Mouse (Mus musculus): Measurements from ENCODE around the gene Rsg1. TPM values are rescaled to one million over a fixed set of nuclear protein-coding genes. Genes with fewer than 3 reads are reported as not detected.

Rsg1 gene
- polyA plus RNA-seq, 1 experiment from 2014 or later = 1.4 TPM

DNA sequence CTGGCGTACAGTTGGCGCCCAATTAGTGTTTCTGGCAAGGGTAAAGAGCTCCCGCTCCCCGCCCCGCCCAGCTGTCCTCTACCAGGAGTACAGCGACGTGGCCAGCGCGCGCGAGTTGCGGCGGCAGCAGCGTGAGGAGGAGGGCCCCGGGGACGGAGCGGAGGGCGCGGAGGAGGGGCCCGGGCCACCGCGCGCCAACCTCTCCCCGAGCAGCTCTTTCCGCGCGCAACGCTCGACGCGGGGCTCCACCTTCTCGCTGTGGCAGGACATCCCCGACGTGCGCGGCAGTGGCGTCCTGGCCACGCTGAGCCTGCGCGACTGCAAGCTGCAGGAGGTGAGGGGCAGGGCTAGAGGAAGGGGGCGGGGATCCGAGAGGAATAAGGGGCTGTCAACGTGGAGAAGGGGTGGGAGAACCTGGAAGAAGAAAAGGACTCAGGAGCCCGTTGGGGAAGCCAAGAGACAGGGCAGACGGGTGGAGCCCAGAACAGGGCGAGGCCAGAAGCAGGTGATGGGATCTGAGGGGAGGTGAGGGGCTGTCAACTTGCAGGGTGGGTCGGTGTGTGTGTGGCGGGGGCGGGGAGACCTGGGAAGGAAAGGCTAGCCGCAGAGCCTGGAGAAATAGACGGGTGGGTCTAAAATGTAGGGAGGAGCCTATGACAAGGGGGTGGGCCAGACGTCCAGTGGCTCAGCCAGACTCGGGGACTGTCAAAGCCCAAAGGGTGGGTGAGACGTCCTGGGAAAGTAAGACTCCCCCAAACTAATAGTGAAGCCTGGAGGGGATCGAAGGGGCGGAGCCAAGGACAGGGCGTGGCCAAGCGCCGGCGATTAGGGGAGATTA is 34.2 kb downstream of the Rsg1 start:
- Histone ChIP-seq H3K4me1 (replicated peaks) (peaks cover 15% of the 10 kb centered on the region), H3K9ac (no peak overlapping the region)
- no peak for ATAC-seq (ENCODE audit: insufficient read depth)

DNA sequence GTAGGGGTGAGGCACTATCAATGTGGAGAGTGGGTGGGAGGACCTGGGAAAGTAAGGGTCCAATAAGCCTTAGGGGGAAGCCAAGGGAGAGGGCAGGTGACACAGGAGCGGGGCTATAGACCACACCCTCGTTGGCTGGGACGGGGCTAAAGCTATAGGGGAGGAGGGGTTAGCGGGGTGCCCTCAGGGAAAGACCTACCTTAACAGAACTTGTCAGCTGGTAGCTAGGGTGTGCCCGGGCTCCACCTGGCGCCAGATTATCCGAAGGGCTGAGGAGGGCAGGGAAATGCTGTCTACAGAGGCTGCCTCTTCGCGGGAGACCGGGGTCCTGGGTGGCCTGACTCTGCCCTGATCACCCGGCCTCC is 34.8 kb downstream of the Rsg1 start:
- H3K4me2 ChIP-seq = peak overlapping the region; percentile 57
- 14% methylated on average over 11 of the region's 11 CpGs for WGBS (ENCODE audit: insufficient replicate concordance)
- peaks cover 77% of the 10 kb centered on the region for H3K27me3 ChIP-seq
- H3K4me3 ChIP-seq (replicated peaks) = no peak overlapping the region
- H3K36me3 ChIP-seq (replicated peaks) = no peaks in the 10 kb centered on the region
- H3K9me3 ChIP-seq (replicated peaks) = no peaks in the 10 kb centered on the region
- H3K27ac ChIP-seq (replicated peaks) = no peak overlapping the region
- ATAC-seq (ENCODE audit: insufficient read depth) = no peak
- H3K4me1 ChIP-seq (replicated peaks) = peaks cover 15% of the 10 kb centered on the region
- no peak overlapping the region for H3K9ac ChIP-seq

More for the DNA sequence above, 34.2 kb downstream of the Rsg1 start:
- peaks cover 83% of the 10 kb centered on the region for H3K27me3 ChIP-seq
- peak overlapping the region; percentile 57 for H3K4me2 ChIP-seq
- H3K27ac ChIP-seq (replicated peaks) = no peak overlapping the region
- peak overlapping the region; percentile 38 for H3K4me3 ChIP-seq (replicated peaks)
- H3K9me3 ChIP-seq (replicated peaks) = no peaks in the 10 kb centered on the region
- no peaks in the 10 kb centered on the region for H3K36me3 ChIP-seq (replicated peaks)
- WGBS (ENCODE audit: insufficient replicate concordance) = 2% methylated on average over 60 of the region's 60 CpGs

DNA sequence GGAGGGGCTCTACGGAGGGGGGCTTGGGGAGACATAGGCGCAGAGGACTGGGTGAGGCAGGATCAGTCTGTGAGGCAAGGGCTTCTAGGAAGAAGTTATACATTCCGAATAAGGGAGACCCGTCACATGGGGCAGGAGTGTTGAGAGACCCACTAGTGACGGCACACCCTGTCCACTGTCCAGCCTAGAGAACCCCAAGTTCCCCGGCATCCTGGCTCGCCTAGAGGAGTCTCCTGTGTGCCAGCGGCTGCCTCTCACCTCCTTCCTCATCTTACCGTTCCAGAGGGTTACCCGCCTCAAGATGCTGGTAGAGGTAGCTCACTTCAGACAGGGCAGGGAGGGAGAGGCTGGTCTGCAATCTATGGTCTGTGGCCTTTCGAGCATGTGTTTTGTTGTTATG is 35.6 kb downstream of the Rsg1 start:
- Histone ChIP-seq H3K9me3 (replicated peaks) (no peaks in the 10 kb centered on the region), H3K36me3 (replicated peaks) (no peaks in the 10 kb centered on the region), H3K9ac (no peak overlapping the region), H3K4me3 (replicated peaks) (no peak overlapping the region), H3K4me2 (no peak overlapping the region), H3K27me3 (peaks cover 73% of the 10 kb centered on the region), H3K4me1 (replicated peaks) (peaks cover 15% of the 10 kb centered on the region), H3K27ac (replicated peaks) (no peak overlapping the region)
- no peak for ATAC-seq (ENCODE audit: insufficient read depth)
- 55% methylated on average over 11 of the region's 11 CpGs for WGBS (ENCODE audit: insufficient replicate concordance)

DNA sequence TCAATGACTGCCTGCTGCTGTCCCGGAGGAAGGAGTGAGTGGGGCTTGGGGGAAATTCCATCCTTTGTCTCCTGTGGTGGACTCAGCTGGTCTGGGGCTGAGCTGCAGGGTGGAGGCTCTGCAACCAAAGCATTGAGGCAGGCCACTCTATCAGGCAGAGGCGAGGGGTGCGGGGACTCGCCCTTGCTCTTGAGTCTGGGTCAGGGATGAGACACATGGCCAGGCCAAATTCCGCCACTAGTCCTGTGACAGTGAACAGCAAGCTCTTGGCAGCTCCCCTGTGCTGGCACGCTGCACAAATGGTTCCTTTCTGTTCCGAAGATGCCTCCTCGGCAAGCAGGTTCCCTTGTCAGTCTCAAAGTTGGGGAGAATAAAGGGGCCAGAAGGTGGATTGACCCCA is 37.3 kb downstream of the Rsg1 start:
- Histone ChIP-seq H3K9me3 (replicated peaks) (no peaks in the 10 kb centered on the region), H3K27me3 (peaks cover 56% of the 10 kb centered on the region), H3K27ac (replicated peaks) (no peak overlapping the region), H3K4me3 (replicated peaks) (no peak overlapping the region), H3K4me1 (replicated peaks) (peaks cover 15% of the 10 kb centered on the region), H3K4me2 (no peak overlapping the region), H3K9ac (no peak overlapping the region), H3K36me3 (replicated peaks) (no peaks in the 10 kb centered on the region)
- 69% methylated on average over 8 of the region's 8 CpGs for WGBS (ENCODE audit: insufficient replicate concordance)
- ATAC-seq (ENCODE audit: insufficient read depth) = no peak

DNA sequence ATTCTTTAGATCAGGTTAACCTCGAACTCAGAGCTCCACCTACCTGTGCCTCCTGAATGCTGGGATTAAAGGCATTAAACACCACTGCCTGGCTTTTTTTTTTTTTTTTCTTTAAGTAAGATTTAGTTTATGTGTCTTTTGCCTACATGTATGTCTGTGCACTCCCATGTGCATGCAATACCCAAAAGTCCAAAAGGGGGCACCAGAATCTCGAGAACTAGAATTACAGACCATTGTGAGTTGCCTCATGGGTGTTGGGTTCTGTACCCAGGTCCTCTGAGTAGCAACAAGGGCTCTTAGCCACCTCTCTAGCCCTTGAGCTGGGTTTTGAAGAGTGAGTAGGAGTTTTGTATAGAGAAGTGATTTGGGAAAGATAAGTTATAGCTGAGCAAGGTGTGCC is 38.9 kb downstream of the Rsg1 start:
- H3K4me2 ChIP-seq = no peak overlapping the region
- peaks cover 10% of the 10 kb centered on the region for H3K4me1 ChIP-seq (replicated peaks)
- H3K27ac ChIP-seq (replicated peaks) = no peak overlapping the region
- H3K4me3 ChIP-seq (replicated peaks) = no peak overlapping the region
- 43% methylated on average over 2 of the region's 2 CpGs for WGBS (ENCODE audit: insufficient replicate concordance)
- no peaks in the 10 kb centered on the region for H3K9me3 ChIP-seq (replicated peaks)
- no peaks in the 10 kb centered on the region for H3K36me3 ChIP-seq (replicated peaks)
- no peak overlapping the region for H3K9ac ChIP-seq
- no peak for ATAC-seq (ENCODE audit: insufficient read depth)
- peaks cover 41% of the 10 kb centered on the region for H3K27me3 ChIP-seq

DNA sequence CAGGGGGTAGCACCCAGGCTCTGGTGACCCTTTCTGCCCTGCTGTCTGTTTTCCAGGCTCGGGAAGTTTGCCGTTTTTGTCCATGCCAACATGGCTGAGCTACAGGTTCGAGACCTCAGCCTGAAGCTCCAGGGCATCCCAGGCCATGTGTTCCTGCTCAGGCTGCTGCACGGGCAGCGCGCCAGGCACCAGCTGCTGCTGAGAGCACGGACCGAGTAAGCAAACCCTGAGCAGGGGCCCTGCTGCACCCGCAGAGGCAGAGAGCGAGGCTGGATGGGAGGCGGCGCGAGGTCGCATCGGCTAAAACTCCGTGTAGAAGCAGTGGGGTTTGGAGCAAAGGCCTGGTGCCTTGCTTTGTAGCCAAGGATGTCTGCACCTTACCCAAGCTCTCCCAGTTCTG is 40.5 kb downstream of the Rsg1 start:
- no peaks in the 10 kb centered on the region for H3K9me3 ChIP-seq (replicated peaks)
- 72% methylated on average over 16 of the region's 16 CpGs for WGBS (ENCODE audit: insufficient replicate concordance)
- peaks cover 25% of the 10 kb centered on the region for H3K27me3 ChIP-seq
- no peak overlapping the region for H3K9ac ChIP-seq
- no peaks in the 10 kb centered on the region for H3K4me1 ChIP-seq (replicated peaks)
- no peak overlapping the region for H3K4me3 ChIP-seq (replicated peaks)
- no peak for ATAC-seq (ENCODE audit: insufficient read depth)
- H3K4me2 ChIP-seq = no peak overlapping the region
- H3K36me3 ChIP-seq (replicated peaks) = no peaks in the 10 kb centered on the region
- H3K27ac ChIP-seq (replicated peaks) = no peak overlapping the region

DNA sequence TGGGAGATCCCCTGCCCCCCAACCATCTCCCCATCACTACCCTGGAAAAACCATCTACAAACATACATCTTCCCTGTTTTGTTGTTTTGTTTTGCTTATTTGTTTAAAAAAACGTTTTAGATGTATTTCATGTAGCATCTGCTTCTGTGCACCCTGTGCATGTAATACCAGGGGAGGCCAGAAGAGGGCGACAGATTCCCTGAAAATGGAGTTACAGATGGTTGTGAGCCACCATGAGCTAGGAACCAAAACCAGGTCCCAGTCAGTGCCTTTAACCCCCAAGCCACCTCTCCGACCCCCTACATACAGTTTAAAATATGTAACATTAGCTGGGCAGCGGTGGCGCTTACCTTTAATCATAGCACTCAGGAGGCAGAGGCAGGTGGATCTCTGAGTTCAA is 43.7 kb downstream of the Rsg1 start:
- no peak overlapping the region for H3K4me2 ChIP-seq
- H3K36me3 ChIP-seq (replicated peaks) = no peaks in the 10 kb centered on the region
- H3K27me3 ChIP-seq = peaks cover 5% of the 10 kb centered on the region; the same call in 1 of the 2 replicates
- no peak overlapping the region for H3K27ac ChIP-seq (replicated peaks)
- 57% methylated on average over 5 of the region's 5 CpGs for WGBS (ENCODE audit: insufficient replicate concordance)
- H3K4me1 ChIP-seq (replicated peaks) = no peaks in the 10 kb centered on the region
- ATAC-seq (ENCODE audit: insufficient read depth) = no peak
- no peak overlapping the region for H3K4me3 ChIP-seq (replicated peaks)
- no peak overlapping the region for H3K9ac ChIP-seq
- H3K9me3 ChIP-seq (replicated peaks) = no peaks in the 10 kb centered on the region

DNA sequence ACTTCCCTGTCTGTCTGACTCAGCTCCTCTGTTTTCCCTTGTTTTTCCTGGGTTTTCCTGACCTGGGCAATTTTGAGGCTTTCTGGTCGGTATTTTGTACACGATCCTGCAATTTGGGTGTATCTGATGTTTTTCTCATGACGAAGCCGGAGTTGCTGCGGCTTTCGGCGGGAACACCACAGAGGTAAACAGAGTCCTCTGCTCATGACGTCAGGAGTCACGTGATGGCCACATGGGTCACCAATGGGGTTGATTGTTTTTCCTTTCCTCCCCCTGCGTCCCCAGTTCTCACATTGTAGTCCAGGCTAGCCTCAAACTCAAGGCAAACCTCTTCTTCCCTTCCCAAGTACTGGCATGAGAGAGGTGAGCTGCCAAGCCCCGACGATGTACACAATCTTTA is 45.7 kb downstream of the Rsg1 start:
- ATAC-seq (ENCODE audit: insufficient read depth) = no peak
- Histone ChIP-seq H3K9me3 (replicated peaks) (no peaks in the 10 kb centered on the region), H3K4me2 (no peak overlapping the region), H3K9ac (no peak overlapping the region), H3K27me3 (no peaks in the 10 kb centered on the region), H3K27ac (replicated peaks) (no peak overlapping the region), H3K4me3 (replicated peaks) (no peak overlapping the region), H3K4me1 (replicated peaks) (no peaks in the 10 kb centered on the region), H3K36me3 (replicated peaks) (no peaks in the 10 kb centered on the region)
- 73% methylated on average over 12 of the region's 12 CpGs for WGBS (ENCODE audit: insufficient replicate concordance)

DNA sequence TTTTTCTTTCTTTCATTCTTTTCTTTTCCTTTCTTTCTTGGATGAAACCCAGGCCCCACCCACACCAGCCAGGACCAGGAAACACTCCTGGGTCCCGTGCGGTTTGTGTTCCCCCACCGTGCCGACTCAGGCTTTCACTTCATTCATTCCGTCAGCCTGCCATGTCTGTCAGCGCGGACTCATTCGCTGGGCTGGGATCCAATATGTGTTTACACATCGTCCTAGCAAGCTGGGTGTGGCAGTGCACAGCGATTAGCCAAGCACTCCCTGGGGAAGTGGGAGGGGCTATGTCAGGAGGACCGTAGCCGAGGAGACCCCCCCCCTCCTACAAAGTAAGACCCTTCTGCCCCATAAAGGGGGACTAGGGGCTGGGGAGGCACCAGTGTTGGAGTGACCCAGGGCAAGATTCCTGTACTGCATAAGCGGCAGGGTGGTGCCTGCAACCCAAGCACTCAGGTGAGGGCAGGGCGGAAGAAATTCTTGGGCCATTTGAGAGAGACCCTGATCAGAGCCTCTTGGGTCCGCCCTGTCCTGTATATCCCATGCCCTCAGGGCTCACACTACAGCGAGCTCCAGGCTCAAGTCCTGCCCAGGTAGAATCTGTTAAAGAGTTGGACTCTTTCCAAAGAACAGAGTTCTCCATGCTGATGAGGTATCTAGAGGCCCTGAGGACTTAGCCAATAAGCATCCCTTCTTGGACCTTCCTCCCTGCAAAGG is 46.4 kb downstream of the Rsg1 start:
- no peaks in the 10 kb centered on the region for H3K36me3 ChIP-seq (replicated peaks)

DNA sequence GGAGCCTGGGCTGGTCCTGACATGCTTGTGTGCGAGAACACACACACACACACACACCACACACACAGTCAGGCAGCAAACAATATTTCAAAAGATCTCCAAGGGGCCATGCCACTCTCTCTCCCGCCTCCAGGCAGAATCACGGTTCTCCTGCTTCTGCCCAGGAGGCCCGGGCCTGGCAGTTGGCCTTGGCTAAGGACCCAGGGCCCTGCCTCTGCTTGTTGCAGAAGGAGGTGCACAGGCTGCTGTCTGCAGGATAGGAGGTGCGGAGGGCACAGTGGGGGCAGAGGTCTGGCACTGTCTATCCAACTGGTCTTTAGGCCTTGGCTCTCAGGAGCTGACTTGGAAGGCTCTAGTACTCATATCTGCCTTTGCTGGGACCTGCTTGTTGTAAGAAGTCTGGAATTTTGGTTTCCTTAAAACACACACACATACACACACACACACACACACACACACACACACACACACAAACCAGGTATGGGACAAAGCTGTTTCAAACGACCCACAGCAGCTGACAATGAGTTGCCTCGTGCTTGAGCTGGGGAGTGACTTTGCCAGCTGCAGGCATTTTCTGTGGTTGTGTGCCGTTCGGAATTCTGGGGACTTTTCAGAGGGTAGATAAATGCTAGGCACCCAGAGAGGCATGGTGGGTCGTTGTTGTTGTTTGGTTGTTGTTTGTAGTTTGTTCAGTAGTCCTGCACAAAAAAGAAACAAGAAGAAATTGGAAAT is 49.3 kb downstream of the Rsg1 start:
- Histone ChIP-seq H3K27me3 (no peaks in the 10 kb centered on the region), H3K36me3 (replicated peaks) (no peaks in the 10 kb centered on the region), H3K4me3 (replicated peaks) (no peak overlapping the region), H3K9me3 (replicated peaks) (no peaks in the 10 kb centered on the region), H3K4me2 (no peak overlapping the region), H3K27ac (replicated peaks) (no peak overlapping the region), H3K9ac (no peak overlapping the region), H3K4me1 (replicated peaks) (no peaks in the 10 kb centered on the region)
- ATAC-seq (ENCODE audit: insufficient read depth) = no peak
- 57% methylated on average over 10 of the region's 10 CpGs for WGBS (ENCODE audit: insufficient replicate concordance)

More for the DNA sequence above, 46.4 kb downstream of the Rsg1 start:
- H3K9me3 ChIP-seq (replicated peaks) = no peaks in the 10 kb centered on the region
- H3K4me1 ChIP-seq (replicated peaks) = no peaks in the 10 kb centered on the region
- H3K27me3 ChIP-seq = no peaks in the 10 kb centered on the region
- no peak for ATAC-seq (ENCODE audit: insufficient read depth)
- WGBS (ENCODE audit: insufficient replicate concordance) = 60% methylated on average over 16 of the region's 16 CpGs
- no peak overlapping the region for H3K9ac ChIP-seq
- 0 out of 2 replicates have a peak overlapping the region, but pooled peaks have one; percentile 6 for H3K4me2 ChIP-seq
- H3K4me3 ChIP-seq (replicated peaks) = no peak overlapping the region
- no peak overlapping the region for H3K27ac ChIP-seq (replicated peaks)

DNA sequence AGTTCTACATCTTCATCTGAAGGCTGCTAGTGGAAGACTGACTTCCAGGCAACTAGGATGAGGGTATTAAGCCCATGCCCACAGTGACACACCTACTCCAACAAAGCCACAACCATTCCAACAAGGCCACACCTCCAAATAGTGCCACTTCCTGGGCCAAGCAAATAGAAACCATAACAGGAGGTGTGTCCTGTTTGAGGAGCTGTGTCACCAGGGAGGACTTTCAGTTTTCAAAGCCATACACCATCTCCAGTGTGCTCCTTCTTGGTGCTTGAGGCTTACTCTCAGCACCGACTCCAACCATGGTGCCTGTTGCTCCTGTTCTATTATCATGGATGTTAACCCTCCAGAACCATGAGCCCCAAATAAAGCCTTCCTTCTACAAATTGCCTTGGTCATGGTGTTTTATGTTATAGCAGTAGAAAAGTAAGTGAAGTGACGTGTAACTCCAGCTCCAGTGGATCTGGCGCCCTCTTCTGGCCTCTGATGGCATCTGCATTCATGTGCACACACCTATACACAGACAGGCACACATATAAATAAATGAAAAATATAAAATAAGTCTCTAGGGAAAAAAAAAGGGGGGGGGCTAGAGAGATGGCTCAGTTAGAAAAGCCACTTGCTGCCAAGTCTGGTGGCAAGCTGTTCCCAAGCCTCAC is 52.4 kb downstream of the Rsg1 start:
- no peak overlapping the region for H3K9ac ChIP-seq
- ATAC-seq (ENCODE audit: insufficient read depth) = no peak
- H3K9me3 ChIP-seq (replicated peaks) = no peaks in the 10 kb centered on the region
- no peaks in the 10 kb centered on the region for H3K27me3 ChIP-seq
- 67% methylated on average over 3 of the region's 3 CpGs for WGBS (ENCODE audit: insufficient replicate concordance)
- no peaks in the 10 kb centered on the region for H3K4me1 ChIP-seq (replicated peaks)
- no peak overlapping the region for H3K4me3 ChIP-seq (replicated peaks)
- no peak overlapping the region for H3K27ac ChIP-seq (replicated peaks)
- H3K4me2 ChIP-seq = no peak overlapping the region
- no peaks in the 10 kb centered on the region for H3K36me3 ChIP-seq (replicated peaks)
